Comparison of ENCODE assay signal across 16 mouse cellular contexts in genomic region chr7:102444301-102444700, GRCm38 (mm10). TPM values are rescaled to one million over a fixed set of nuclear protein-coding genes. Genes with fewer than 3 reads are reported as not detected.
DNase-seq lines count a peak whose midpoint lies in the region; ATAC-seq and TF ChIP-seq lines count a peak whose summit lies in the region.
"Had no signal": no experiment of that assay in that cellular context is flagged by ENCODE, and none has a peak within 500 bp of the region (broad histone marks: within the 10 kb centered on the region; RNA-seq: fewer than 3 reads in every experiment).

No protein-coding gene starts in this region.

- H3K4me3 ChIP-seq in heart, embryonic 14.5 days (ENCODE audit: control insufficient read depth in 1 of 2, insufficient read depth in 1 of 2, low read depth in 1 of 2, low read length in 2 of 2), result no peak overlapping the region
- H3K4me3 ChIP-seq in kidney, adult 2 months (ENCODE audit: insufficient read depth, low read depth, low read length), result no peak overlapping the region

- 45% methylated on average over 2 of the region's 2 CpGs for WGBS in heart, embryonic 14.5 days
- WGBS in kidney, adult 2 months, result 77% methylated on average over 2 of the region's 2 CpGs

- peaks cover 0 to 17% of the 10 kb centered on the region in 2 experiments; a peak in 2 of 4 replicates for H3K4me1 ChIP-seq in heart, embryonic 14.5 days (ENCODE audit: control insufficient read depth in 2 of 2, insufficient read depth in 2 of 2, low read length in 2 of 2)
- H3K4me1 ChIP-seq in kidney, adult 2 months (ENCODE audit: control insufficient read depth, insufficient read depth, low read length), result no peaks in the 10 kb centered on the region

- no peak for TF ChIP-seq CTCF in kidney, adult 2 months (conservative IDR thresholded peaks at IDR 0.05; ENCODE audit: insufficient read depth, insufficient read length, low read depth, low read length)

- ATAC-seq in heart, embryonic 14.5 days (ENCODE audit: insufficient number of reproducible peaks, insufficient read depth, low FRiP score, low read depth), result no peak
- ATAC-seq: intestine, postnatal 0 days had no signal

- TF ChIP-seq POLR2A in kidney, adult 2 months (IDR thresholded peaks at IDR 0.05; ENCODE audit: low read depth, low read length), result no peak

- 0 out of 2 replicates have a peak overlapping the region, but pooled peaks have one; percentile 1 for H3K4me2 ChIP-seq in heart, embryonic 14.5 days (ENCODE audit: low read length)

- no peaks in the 10 kb centered on the region for H3K9me3 ChIP-seq in heart, embryonic 14.5 days (ENCODE audit: control insufficient read depth, low read length)
- H3K9me3 ChIP-seq: embryonic facial prominence, embryonic 15.5 days had no signal

- H3K9ac ChIP-seq in heart, embryonic 14.5 days (ENCODE audit: low read length), result no peak overlapping the region
- H3K9ac ChIP-seq: embryonic facial prominence, embryonic 15.5 days had no signal

- DNase-seq in heart, postnatal 14 days, result no peak
- DNase-seq in 3T3-L1 (ENCODE audit: low read depth, low spot score) (peak; percentile 55), MEL-GATA-1-ER (ENCODE audit: extremely low read depth, low read depth) (peak; percentile 34), liver (peak; percentile 60)
- no peak for DNase-seq in adrenal gland, adult 18-20 months (ENCODE audit: low spot score in 2 of 2)
- no peak for DNase-seq in adrenal gland, postnatal 10 days
- no peak for DNase-seq in kidney, adult 2 months
- DNase-seq: cerebellum, postnatal 14 days; lung, postnatal 10 days; right cerebral cortex, postnatal 25 days had no signal

- intact Hi-C loops in heart, postnatal 14 days (cut with DNase I), result no loop called here

- H3K36me3 ChIP-seq in heart, embryonic 14.5 days (ENCODE audit: control insufficient read depth, insufficient read depth, low read length), result peaks cover 50% of the 10 kb centered on the region
- peaks cover 2% of the 10 kb centered on the region; the same call in 1 of the 2 replicates for H3K36me3 ChIP-seq in kidney, adult 2 months (ENCODE audit: control insufficient read depth, insufficient read depth, low read length)

- no peaks in the 10 kb centered on the region for H3K27me3 ChIP-seq in heart, embryonic 14.5 days (ENCODE audit: control insufficient read depth, insufficient read depth, low read length)
- no peaks in the 10 kb centered on the region for H3K27me3 ChIP-seq in kidney, adult 2 months (replicated peaks; ENCODE audit: control insufficient read depth, insufficient read depth, low read length)
- H3K27me3 ChIP-seq: embryonic facial prominence, embryonic 15.5 days had no signal

- no peak overlapping the region for H3K27ac ChIP-seq in heart, embryonic 14.5 days (replicated peaks in 1 of 2; ENCODE audit: control insufficient read depth in 1 of 2, insufficient read depth in 1 of 2, low read depth in 2 of 2, low read length in 2 of 2)
- no peak overlapping the region for H3K27ac ChIP-seq in kidney, adult 2 months (ENCODE audit: insufficient read depth, low read depth, low read length)
- H3K27ac ChIP-seq: embryonic facial prominence, embryonic 15.5 days had no signal

RNA-seq across cellular contexts. Expression of gene Rrm1, which starts 2.8 kb away (rescaled TPM):
- polyA plus RNA-seq in heart, embryonic 14.5 days (2014; fragmentation: Nextera tagmentation; extraction: Ambion mirVana), result 119 TPM in 2 replicates
- total RNA-seq in heart, postnatal 14 days (2021), result 10 to 100 TPM; 14.4 to 19.1 TPM
- 10 to 100 TPM; 13.9 to 15.4 TPM for total RNA-seq in adrenal gland, adult 18-20 months (2021)
- total RNA-seq in adrenal gland, postnatal 10 days (2021), result 10 to 100 TPM; 33.7 to 50.4 TPM
- 5.2 and 6.3 TPM in 2 replicates for polyA plus RNA-seq in kidney, adult 2 months (2012; rRNA removed)

RNA-seq across cellular contexts. Expression of gene Olfr543, which starts 37.2 kb away (rescaled TPM):
- 0.27 and 0.41 TPM in 2 replicates for polyA plus RNA-seq in heart, embryonic 14.5 days (2014; fragmentation: Nextera tagmentation; extraction: Ambion mirVana)
- not detected for total RNA-seq in heart, postnatal 14 days (2021)
- total RNA-seq in adrenal gland, adult 18-20 months (2021), result not detected
- total RNA-seq in adrenal gland, postnatal 10 days (2021), result not detected
- not detected in 2 replicates for polyA plus RNA-seq in kidney, adult 2 months (2012; rRNA removed)
- total RNA-seq: gastrocnemius, adult 18-20 months; layer of hippocampus, adult 18-20 months had no signal
- polyA plus RNA-seq: heart, postnatal 0 days; intestine, postnatal 0 days had no signal

RNA-seq across cellular contexts. Expression of gene Olfr544, which starts 43.8 kb away (rescaled TPM):
- polyA plus RNA-seq in heart, embryonic 14.5 days (2014; fragmentation: Nextera tagmentation; extraction: Ambion mirVana), result 0.12 and 0.13 TPM in 2 replicates
- total RNA-seq in heart, postnatal 14 days (2021), result not detected
- not detected for total RNA-seq in adrenal gland, adult 18-20 months (2021)
- not detected for total RNA-seq in adrenal gland, postnatal 10 days (2021)
- not detected in 2 replicates for polyA plus RNA-seq in kidney, adult 2 months (2012; rRNA removed)
- total RNA-seq: gastrocnemius, adult 18-20 months; layer of hippocampus, adult 18-20 months had no signal
- polyA plus RNA-seq: heart, postnatal 0 days had no signal

RNA-seq across cellular contexts. Expression of gene Olfr545, which starts 55.1 kb away (rescaled TPM):
- not detected in 2 replicates for polyA plus RNA-seq in heart, embryonic 14.5 days (2014; fragmentation: Nextera tagmentation; extraction: Ambion mirVana)
- total RNA-seq in heart, postnatal 14 days (2021), result not detected
- total RNA-seq in adrenal gland, adult 18-20 months (2021), result not detected
- not detected for total RNA-seq in adrenal gland, postnatal 10 days (2021)
- polyA plus RNA-seq in kidney, adult 2 months (2012; rRNA removed), result not detected in 2 replicates
- total RNA-seq: gastrocnemius, adult 18-20 months; layer of hippocampus, adult 18-20 months had no signal
- polyA plus RNA-seq: embryonic facial prominence, embryonic 15.5 days; heart, postnatal 0 days; intestine, postnatal 0 days had no signal

Comparison
In these comparisons a context has a peak if more than half of its experiments do, and no peak if none do; other contexts are left out.
1. DNase-seq: peak in 3T3-L1 (single experiment), MEL-GATA-1-ER (single experiment) and liver (single experiment); none in heart, postnatal 14 days (0 of 2), adrenal gland, adult 18-20 months (0 of 2), adrenal gland, postnatal 10 days (single experiment) and kidney, adult 2 months (single experiment).